Mouse (Mus musculus) telencephalon, adult 2 months (tissue): ENCODE measurements at regions not wholly inside any gene's neighbourhood (a gene's known extent, or its start where the extent isn't known, plus 50 kb on each side); places are given as distances from the start of the nearest gene placed in this dataset.

Source experiments
- DNase-seq: peaks from one replicate; pipeline ENCODE4 v3.0.0-alpha.2; 2011; ENCODE audit warnings: low read depth, low spot score

GRCm38 (mm10) chr3:58072230-58072839 lies 224.5 kb upstream of the Pfn2 start:
- no peak for DNase-seq

GRCm38 (mm10) chr3:58089344-58090139 lies 241.7 kb upstream of the Pfn2 start:
- DNase-seq: peak; percentile 50

- no peak for DNase-seq
Measured at GRCm38 (mm10) chr3:58090396-58090795, 242.5 kb upstream of the Pfn2 start.

- DNase-seq: peak; percentile 89
Measured at GRCm38 (mm10) chr3:58091466-58092176, 243.7 kb upstream of the Pfn2 start.

- DNase-seq: no peak
Measured at GRCm38 (mm10) chr3:58110911-58111476, 263.1 kb upstream of the Pfn2 start.

GRCm38 (mm10) chr3:58112431-58112856 lies 264.6 kb upstream of the Pfn2 start:
- DNase-seq: no peak

- no peak for DNase-seq
Measured at GRCm38 (mm10) chr3:58113941-58114340, 266.1 kb upstream of the Pfn2 start.

- no peak for DNase-seq
Measured at GRCm38 (mm10) chr3:58115511-58115910, 267.6 kb upstream of the Pfn2 start.

GRCm38 (mm10) chr3:58116848-58117247 lies 269.0 kb upstream of the Pfn2 start:
- peak; percentile 86 for DNase-seq

- no peak for DNase-seq
Measured at GRCm38 (mm10) chr3:58120051-58120450, 272.2 kb upstream of the Pfn2 start.

GRCm38 (mm10) chr3:58122456-58123359 lies 274.8 kb upstream of the Pfn2 start:
- DNase-seq: peak; percentile 57

- DNase-seq: no peak
Measured at GRCm38 (mm10) chr3:58123396-58124077, 275.7 kb upstream of the Pfn2 start.

GRCm38 (mm10) chr3:58124886-58125285 lies 277.0 kb upstream of the Pfn2 start:
- DNase-seq: no peak

GRCm38 (mm10) chr3:58126996-58127395 lies 279.1 kb upstream of the Pfn2 start:
- no peak for DNase-seq

GRCm38 (mm10) chr3:58128059-58128458 lies 280.2 kb upstream of the Pfn2 start:
- DNase-seq: no peak

GRCm38 (mm10) chr3:58129358-58129903 lies 281.6 kb upstream of the Pfn2 start:
- DNase-seq: no peak

- DNase-seq: no peak
Measured at GRCm38 (mm10) chr3:58135607-58136365, 278.7 kb upstream of the Tsc22d2 start.

GRCm38 (mm10) chr3:58138726-58139585 lies 275.6 kb upstream of the Tsc22d2 start:
- DNase-seq: no peak

- no peak for DNase-seq
Measured at GRCm38 (mm10) chr3:58146108-58146507, 268.4 kb upstream of the Tsc22d2 start.
